17 mouse cellular contexts compared by ENCODE assay signal in genomic region chr9:50664826-50665225, GRCm38 (mm10). TPM values are rescaled to one million over a fixed set of nuclear protein-coding genes. Genes with fewer than 3 reads are reported as not detected.
"Had no signal": no experiment of that assay in that cellular context is flagged by ENCODE, and none has a peak within 500 bp of the region (broad histone marks: within the 10 kb centered on the region; RNA-seq: fewer than 3 reads in every experiment).

No protein-coding gene starts in this region.

- H3K4me2 ChIP-seq: limb, embryonic 13.5 days; lung, embryonic 14.5 days; neural tube, embryonic 12.5 days had no signal

- H3K4me3 ChIP-seq: limb, embryonic 13.5 days; midbrain, embryonic 10.5 days; neural tube, embryonic 12.5 days had no signal

- H3K9ac ChIP-seq: limb, embryonic 13.5 days; liver, embryonic 14.5 days; lung, embryonic 14.5 days; neural tube, embryonic 12.5 days had no signal

- H3K4me1 ChIP-seq: neural tube, embryonic 12.5 days had no signal

- H3K9me3 ChIP-seq: limb, embryonic 13.5 days; midbrain, embryonic 10.5 days; neural tube, embryonic 12.5 days had no signal

- ATAC-seq: inflammation-experienced regulatory T-cells, adult 6 months; intestine, postnatal 0 days had no signal

- H3K27ac ChIP-seq: limb, embryonic 13.5 days; liver, embryonic 14.5 days; midbrain, embryonic 10.5 days; neural tube, embryonic 12.5 days had no signal

- H3K27me3 ChIP-seq: limb, embryonic 13.5 days; neural tube, embryonic 12.5 days had no signal

- DNase-seq: kidney, adult 8-10 months; kidney, postnatal 25 days; left cerebral cortex, postnatal 4 days; lung, embryonic 14.5 days; lung, postnatal 10 days; lung, postnatal 4 days; midbrain, embryonic 14.5 days; right cerebral cortex, postnatal 14 days; thymus, adult 2 months; thymus, postnatal 25 days had no signal

RNA-seq across cellular contexts. Expression of gene Pih1d2, which starts 47.7 kb away (rescaled TPM):
- total RNA-seq: monocyte, adult 5-6 weeks had no signal
